Mouse (Mus musculus) liver, embryonic 12.5 days (tissue): ENCODE data around the gene Adam17. TPM values are rescaled to one million over a fixed set of nuclear protein-coding genes. Genes with fewer than 3 reads are reported as not detected.

Experiments used
- polyA plus RNA-seq: library from polyadenylated mRNA; unstranded; fragments of >200 nt; fragmentation: Nextera tagmentation; extraction: Ambion mirVana; gene quantifications from 2 replicates; pipeline ENCODE4 v1.2.1, GENCODE M21; 2016

Gene Adam17
- polyA plus RNA-seq, 1 experiment from 2014 or later: 24.9 TPM

Other genes with a start within 250 kb of the Adam17 start
- 68.3 and 72.6 TPM in 2 replicates for gene Cpsf3, start 88.2 kb downstream of the Adam17 start, polyA plus RNA-seq
- gene Itgb1bp1, start 87.3 kb downstream of the Adam17 start, polyA plus RNA-seq: 27.9 and 30.3 TPM in 2 replicates
- gene Iah1, start 57.2 kb downstream of the Adam17 start, polyA plus RNA-seq: 31.4 and 31.9 TPM in 2 replicates
- 325 and 327 TPM in 2 replicates for gene Ywhaq, start 44.0 kb upstream of the Adam17 start, polyA plus RNA-seq